Mouse (Mus musculus) ES-E14 (cell line): ENCODE data around the gene Mfsd5. TPM values are rescaled to one million over a fixed set of nuclear protein-coding genes. Genes with fewer than 3 reads are reported as not detected.

Experiments used
- DNase-seq: peaks from one replicate; pipeline ENCODE4 v3.0.0-alpha.2; 2013; ENCODE audit warnings: low read depth, low spot score
- H3K27ac ChIP-seq: 2 replicates; pipeline ENCODE4 v1.5.1; 2012; ENCODE audit warnings: low read depth, mild to moderate bottlenecking, low read length, moderate library complexity, mixed read lengths; ENCODE audit not compliant: poor library complexity, insufficient read depth, severe bottlenecking
- H3K36me3 ChIP-seq: 2 replicates; pipeline ENCODE4 v1.6.1; 2012; ENCODE audit warnings: mild to moderate bottlenecking, low read length, moderate library complexity, mixed read lengths; ENCODE audit not compliant: control insufficient read depth, poor library complexity, insufficient read depth, severe bottlenecking
- H3K4me1 ChIP-seq, 2 experiments: fragments of 150-350 bp in 1 of 2; sonication (generic) in 1 of 2; 2 replicates each; pipeline ENCODE4 v1.6.1; 2012; ENCODE audit warnings: low read length in 2 of 2, mild to moderate bottlenecking in 1 of 2, mixed read lengths in 1 of 2; ENCODE audit not compliant: control insufficient read depth in 2 of 2, insufficient read depth in 2 of 2, poor library complexity in 1 of 2
- H3K4me3 ChIP-seq, 2 experiments: fragments of 150-350 bp in 1 of 2; sonication (generic) in 1 of 2; 2 replicates each; pipeline ENCODE4 v1.5.1; 2012; ENCODE audit warnings: low read length in 2 of 2, low read depth in 1 of 2, mild to moderate bottlenecking in 1 of 2, mixed read lengths in 1 of 2; ENCODE audit not compliant: insufficient read depth in 1 of 2, poor library complexity in 1 of 2, severe bottlenecking in 1 of 2
- H3K9ac ChIP-seq: 2 replicates; pipeline ENCODE4 v1.6.1; 2012; ENCODE audit warnings: low read depth, mild to moderate bottlenecking, low read length, mixed read lengths; ENCODE audit not compliant: poor library complexity, insufficient read depth, severe bottlenecking
- H3K9me3 ChIP-seq: fragments of 150-350 bp; sonication (generic); 2 replicates; pipeline ENCODE4 v1.6.1; 2012; ENCODE audit warnings: low read depth, mild to moderate bottlenecking, low read length; ENCODE audit not compliant: control insufficient read depth, insufficient read depth
- CHD2 ChIP-seq: IDR thresholded peaks from 2 replicates; pipeline ENCODE4 v1.6.1; 2014; ENCODE audit warnings: mild to moderate bottlenecking, low read depth, low read length, inconsistent platforms
- HCFC1 ChIP-seq: IDR thresholded peaks from 2 replicates; pipeline ENCODE4 v1.6.1; 2012; ENCODE audit warnings: low read length, inconsistent platforms, borderline replicate concordance; ENCODE audit not compliant: insufficient read depth
- MAFK ChIP-seq: IDR thresholded peaks from 2 replicates; pipeline ENCODE4 v1.6.1; 2014; ENCODE audit warnings: mild to moderate bottlenecking, low read depth, low read length, inconsistent platforms; ENCODE audit not compliant: insufficient read depth
- ZC3H11A ChIP-seq: IDR thresholded peaks from 2 replicates; pipeline ENCODE4 v1.6.1; 2012; ENCODE audit warnings: low read depth, mild to moderate bottlenecking, inconsistent platforms, low read length, borderline replicate concordance
- ZNF384 ChIP-seq: IDR thresholded peaks from 2 replicates; pipeline ENCODE4 v1.6.1; 2012; ENCODE audit warnings: low read depth, low read length, inconsistent platforms
- in situ Hi-C, 2 experiments: fragments of 600-800 bp; cut with MboI; formaldehyde crosslinking; loops; one replicate each; pipeline ENCODE4 v1.15.1; 2025; ENCODE audit warnings: low sequenced_read_pairs in 2 of 2, inconsistent platforms in 1 of 2; ENCODE audit not compliant: unreplicated experiment in 2 of 2
- total RNA-seq: library from RNA; depleted of rRNA; stranded (reverse); fragments of 300-350 nt; gene quantifications from 2 replicates; pipeline ENCODE4 v1.2.3, GENCODE M21; 2012

Mfsd5 gene
- total RNA-seq, 1 experiment, result 89.9 TPM

DNA sequence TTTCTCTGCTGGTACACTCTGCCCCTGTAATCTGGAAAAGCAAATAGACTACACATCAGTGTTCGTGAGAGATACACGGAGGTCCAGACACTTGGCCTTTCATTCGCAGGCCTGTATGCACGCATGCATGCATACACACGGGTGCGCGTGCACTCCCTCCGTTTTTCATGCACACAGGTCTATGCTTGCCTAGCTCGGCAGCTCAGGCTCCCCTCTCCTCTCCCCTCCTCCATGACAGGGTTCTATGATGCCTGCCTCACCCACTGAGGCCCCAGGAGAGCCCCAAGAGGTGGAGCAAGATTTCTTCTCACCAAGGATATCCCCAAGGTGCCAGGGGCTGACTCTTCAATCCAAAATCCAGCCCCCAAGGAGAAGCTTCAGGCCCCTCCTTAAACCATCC, 29.3 kb upstream of the Mfsd5 start:
- Histone ChIP-seq H3K27ac (peak overlapping the region; percentile 98; the same call in 1 of the 2 replicates), H3K9me3 (no peaks in the 10 kb centered on the region), H3K4me1 (peaks cover 9 to 35% of the 10 kb centered on the region in 2 experiments), H3K36me3 (peaks cover 2% of the 10 kb centered on the region; the same call in 1 of the 2 replicates), H3K4me3 (peak overlapping the region; percentile 12 to 93; a peak in 3 of 4 replicates), H3K9ac (peak overlapping the region; percentile 69)
- DNase-seq, result no peak
- TF ChIP-seq ZNF384, result no peak
- no peak for TF ChIP-seq HCFC1
- TF ChIP-seq CHD2, result no peak
- no peak for TF ChIP-seq MAFK
- TF ChIP-seq ZC3H11A, result no peak
- in situ Hi-C loops, result no loop called here

DNA sequence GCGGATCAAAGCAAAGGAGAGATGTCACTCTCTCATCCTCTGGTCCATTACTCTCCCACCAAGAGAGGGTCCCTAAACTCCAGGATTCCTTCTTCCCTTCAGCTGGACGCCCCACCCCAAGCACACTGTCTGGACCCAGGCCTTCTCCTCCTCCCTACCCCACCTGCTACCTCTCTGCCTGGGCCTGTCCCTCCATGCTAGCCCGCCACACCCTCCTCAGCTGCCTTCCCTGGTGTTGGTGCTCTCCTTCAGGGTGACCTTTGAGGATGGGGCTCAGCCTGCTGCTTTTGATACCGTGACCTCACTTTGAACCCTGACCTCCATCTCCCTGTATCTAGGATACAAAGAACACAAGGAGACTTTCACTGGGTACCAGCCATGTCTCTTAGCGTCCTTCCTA, 28.7 kb upstream of the Mfsd5 start:
- peaks cover 2% of the 10 kb centered on the region; the same call in 1 of the 2 replicates for H3K36me3 ChIP-seq
- H3K27ac ChIP-seq, result peak overlapping the region; percentile 98; the same call in 1 of the 2 replicates
- DNase-seq, result no peak
- H3K4me3 ChIP-seq, result no peak overlapping the region; a peak in 1 of 4 replicates
- in situ Hi-C loops, result no loop called here
- no peaks in the 10 kb centered on the region for H3K9me3 ChIP-seq
- peaks cover 9 to 41% of the 10 kb centered on the region in 2 experiments for H3K4me1 ChIP-seq
- TF ChIP-seq HCFC1 (no peak), ZNF384 (no peak), ZC3H11A (no peak), MAFK (no peak), CHD2 (no peak)
- H3K9ac ChIP-seq, result peak overlapping the region; percentile 69; the same call in 1 of the 2 replicates

DNA sequence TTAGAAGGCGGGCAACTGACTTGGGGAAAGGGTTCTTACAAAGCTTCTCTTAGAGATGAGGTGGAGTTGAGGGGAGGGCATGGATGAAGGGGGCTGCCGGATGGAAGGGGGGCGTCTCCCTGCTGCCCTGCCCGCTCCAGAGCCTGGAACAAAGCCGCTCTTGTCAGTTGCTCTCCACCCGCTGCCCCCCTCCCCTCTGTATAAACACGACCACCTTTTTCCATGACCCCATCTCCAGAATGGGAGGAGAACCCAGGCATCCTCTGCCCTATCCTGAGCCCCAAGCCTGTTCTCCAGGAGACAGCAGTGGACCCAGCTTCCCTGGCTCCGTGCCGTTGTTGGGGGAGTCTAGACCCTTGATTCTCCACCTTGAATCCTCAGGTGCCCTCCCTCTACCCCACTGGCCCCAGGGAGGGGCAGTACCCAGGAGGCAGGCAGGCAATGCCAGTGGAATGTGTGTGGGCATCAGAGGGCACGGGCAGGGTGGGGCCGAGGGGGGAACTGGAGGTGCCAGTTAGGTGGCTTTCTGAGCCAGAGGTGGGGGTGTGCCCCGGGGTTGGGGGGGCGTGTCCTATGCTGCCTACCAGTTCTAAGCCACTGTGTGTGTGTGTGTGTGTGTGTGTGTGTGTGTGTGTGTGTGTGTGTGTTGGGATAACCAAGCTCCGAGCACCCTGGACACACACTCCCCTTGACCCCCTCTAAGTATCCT, 23.6 kb upstream of the Mfsd5 start:
- Histone ChIP-seq H3K9ac (no peak overlapping the region), H3K9me3 (no peaks in the 10 kb centered on the region), H3K27ac (no peak overlapping the region), H3K4me3 (no peak overlapping the region), H3K4me1 (peaks cover 14 to 48% of the 10 kb centered on the region in 2 experiments; a peak in 3 of 4 replicates), H3K36me3 (peaks cover 2% of the 10 kb centered on the region; the same call in 1 of the 2 replicates)
- in situ Hi-C loops, result no loop called here
- no peak for TF ChIP-seq MAFK
- no peak for TF ChIP-seq ZNF384
- no peak for TF ChIP-seq CHD2
- TF ChIP-seq HCFC1, result no peak
- no peak for TF ChIP-seq ZC3H11A
- no peak for DNase-seq

DNA sequence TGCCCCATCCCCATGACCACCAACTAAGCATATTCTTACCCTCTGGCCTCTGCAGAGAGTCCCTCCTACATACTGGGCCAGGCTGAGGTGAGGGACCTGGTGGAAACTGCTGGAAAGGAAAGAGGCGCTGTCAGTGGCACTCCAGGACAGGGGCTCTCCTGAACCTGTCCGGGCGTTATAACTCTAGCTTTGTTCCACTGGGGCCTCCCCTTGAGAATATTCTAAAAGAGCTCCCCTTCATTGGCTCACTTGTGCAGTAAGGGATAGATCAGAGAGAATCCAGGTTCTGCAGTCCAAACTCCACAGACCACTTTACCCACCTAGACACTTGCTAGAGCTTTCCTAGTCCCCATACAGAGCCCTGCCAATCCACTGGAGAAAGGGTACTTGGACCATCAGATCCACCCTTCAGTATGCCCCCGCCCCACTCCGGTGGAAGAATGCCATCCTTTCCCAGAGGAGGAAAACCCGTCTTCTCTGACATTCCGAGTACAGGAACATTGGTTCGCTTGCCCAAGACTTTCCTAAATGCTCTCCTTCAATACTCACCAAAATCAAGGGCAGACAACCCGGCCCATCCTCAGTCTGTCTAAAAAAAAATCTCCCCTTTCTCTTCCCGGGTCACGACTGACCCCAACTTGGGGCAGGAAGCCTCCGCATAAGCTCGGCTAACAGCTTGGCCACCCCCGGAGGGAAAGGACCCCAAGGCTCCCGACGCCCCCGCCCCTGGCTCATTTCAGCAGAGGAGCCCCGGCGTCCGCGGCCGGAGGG, 22.6 kb upstream of the Mfsd5 start:
- DNase-seq, result no peak
- peak overlapping the region; percentile 75 to 84 for H3K4me3 ChIP-seq
- peaks cover 9 to 43% of the 10 kb centered on the region in 2 experiments; a peak in 3 of 4 replicates for H3K4me1 ChIP-seq
- TF ChIP-seq CHD2 (no peak), HCFC1 (no peak), ZNF384 (no peak), ZC3H11A (no peak), MAFK (no peak)
- H3K9ac ChIP-seq, result peak overlapping the region; percentile 69
- no peak overlapping the region for H3K27ac ChIP-seq
- in situ Hi-C loops, result no loop called here
- peaks cover 2% of the 10 kb centered on the region; the same call in 1 of the 2 replicates for H3K36me3 ChIP-seq
- no peaks in the 10 kb centered on the region for H3K9me3 ChIP-seq
